Mouse (Mus musculus) lung, adult 2 months (tissue): Measurements from ENCODE around the gene Wbp1. TPM values are rescaled to one million over a fixed set of nuclear protein-coding genes. Genes with fewer than 3 reads are reported as not detected.
A peak's percentile ranks its signal among the peaks of the same experiment; 100 is the strongest.
"Not testable (repeated sequence)": the region's sequence is repeated elsewhere in the genome, so short reads cannot be mapped to it uniquely, and the experiment has no call there.

ENCODE experiments used
- DNase-seq: peaks from one replicate; pipeline ENCODE4 v3.0.0; 2022
- H3K4me1 ChIP-seq: fragments of 200-500 bp; 2 replicates; pipeline ENCODE4 v1.6.1; 2011; ENCODE audit warnings: low read length; ENCODE audit not compliant: control insufficient read depth, insufficient read depth
- H3K4me3 ChIP-seq: fragments of 200-500 bp; replicated peaks from 2 replicates; pipeline ENCODE3; 2011; ENCODE audit warnings: low read depth, mild to moderate bottlenecking, control low read depth, low read length; ENCODE audit errors: extremely low read depth
- CTCF ChIP-seq: fragments of 200-500 bp; IDR thresholded peaks from 2 replicates; pipeline ENCODE4 v1.5.1; 2011; ENCODE audit warnings: mild to moderate bottlenecking, low read length, control low read depth; ENCODE audit not compliant: insufficient read depth
- POLR2A ChIP-seq: fragments of 200-500 bp; IDR thresholded peaks from 2 replicates; pipeline ENCODE4 v1.6.1; 2011; ENCODE audit warnings: low read depth, mild to moderate bottlenecking, control low read depth, low read length, borderline replicate concordance; ENCODE audit errors: extremely low read depth
- WGBS: fragments of 180-500 bp; shearing (Covaris S2); methylation state at CpG from one replicate; pipeline ENCODE4 v1.1.7; 2018; 5-methylcytosine and 5-hydroxymethylcytosine counted together
- polyA plus RNA-seq: library from polyadenylated mRNA; depleted of rRNA; stranded (reverse); fragments of >200 nt; gene quantifications from 2 replicates; pipeline ENCODE4 v1.2.3, GENCODE M21; 2012; rRNA removed

Gene Wbp1
- 174 and 211 TPM in 2 replicates for polyA plus RNA-seq

DNA sequence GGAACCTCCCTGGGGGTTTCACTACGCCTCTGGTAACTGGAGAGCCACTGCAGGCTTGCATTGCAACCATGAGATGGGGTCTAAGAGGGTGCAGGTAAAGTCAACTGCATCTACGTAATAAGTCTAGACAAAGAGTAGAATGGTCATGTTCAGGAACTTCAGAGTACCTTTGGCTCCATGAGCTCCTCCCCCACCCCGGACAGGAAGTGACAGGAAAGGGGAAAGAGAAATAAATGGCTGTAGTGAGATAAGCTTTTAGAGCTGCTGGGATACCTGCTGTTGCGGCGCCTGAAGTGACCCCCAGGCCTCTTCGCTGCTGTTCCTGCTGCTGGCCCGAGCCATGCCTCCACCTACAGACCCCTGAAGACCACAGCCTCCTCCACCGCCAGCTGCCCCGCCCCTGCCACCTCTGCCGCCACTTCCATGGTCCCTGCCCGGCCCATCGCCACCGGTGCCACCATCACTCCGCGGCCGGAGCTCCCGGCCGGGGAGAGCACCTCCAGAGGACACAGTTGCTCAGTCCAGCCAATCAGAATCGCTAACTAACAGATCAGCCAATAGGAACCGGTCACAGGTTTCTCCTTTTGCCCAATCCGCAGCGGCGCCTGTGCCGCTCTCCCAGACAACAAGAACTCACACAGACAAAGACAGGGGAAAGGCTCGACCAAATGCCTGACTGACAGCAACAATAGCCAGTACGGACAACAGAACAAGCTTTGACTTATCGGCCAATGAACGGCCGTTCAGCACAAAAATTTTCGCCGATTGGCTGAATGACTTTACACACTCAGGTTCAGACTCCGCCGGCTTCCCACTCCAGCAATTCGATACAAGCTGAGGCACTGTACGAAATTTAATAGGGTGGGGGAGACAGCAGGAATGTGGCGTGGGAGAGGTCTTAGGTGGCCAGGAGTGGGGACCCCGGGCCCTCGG is at the start of gene Wbp1:
Gene Wbp1 (minus strand): TSS at position 630 of the 933 bp plus-strand sequence.
- peaks cover 11% of the 10 kb centered on the region for H3K4me1 ChIP-seq
- under 1% methylated on average over 37 of the region's 38 CpGs for WGBS
- DNase-seq: peak; percentile 90
- H3K4me3 ChIP-seq: peak within 1 kb of the TSS; percentile 70
- TF ChIP-seq POLR2A (peak; percentile 75; the same call in 1 of the 2 replicates), CTCF (no peak)

DNA sequence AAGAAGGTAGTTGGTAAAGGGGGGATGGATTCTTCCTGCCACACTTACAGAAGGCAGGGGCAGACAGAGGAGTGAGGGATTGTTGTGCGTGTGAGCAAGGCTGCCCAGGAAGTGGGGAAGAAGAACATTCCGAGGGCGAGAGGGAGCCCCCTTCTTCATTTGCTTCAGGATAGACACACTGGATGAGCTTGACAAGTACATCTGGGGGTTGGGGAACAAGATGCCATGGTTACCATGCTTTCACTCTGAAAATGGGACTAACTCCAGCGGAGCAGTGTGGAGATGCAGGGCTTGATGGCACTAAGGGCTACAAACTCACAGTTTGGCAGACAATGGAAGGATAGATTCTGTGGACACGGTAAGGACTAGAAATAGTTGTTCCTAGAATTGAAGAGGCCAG is 49.7 kb upstream of the Wbp1 start:
- Histone ChIP-seq H3K4me1 (peaks cover 5% of the 10 kb centered on the region; the same call in 1 of the 2 replicates), H3K4me3 (no peak overlapping the region)
- no peak for DNase-seq
- no peak for TF ChIP-seq CTCF
- TF ChIP-seq POLR2A: no peak
- 74% methylated on average over 5 of the region's 5 CpGs for WGBS

DNA sequence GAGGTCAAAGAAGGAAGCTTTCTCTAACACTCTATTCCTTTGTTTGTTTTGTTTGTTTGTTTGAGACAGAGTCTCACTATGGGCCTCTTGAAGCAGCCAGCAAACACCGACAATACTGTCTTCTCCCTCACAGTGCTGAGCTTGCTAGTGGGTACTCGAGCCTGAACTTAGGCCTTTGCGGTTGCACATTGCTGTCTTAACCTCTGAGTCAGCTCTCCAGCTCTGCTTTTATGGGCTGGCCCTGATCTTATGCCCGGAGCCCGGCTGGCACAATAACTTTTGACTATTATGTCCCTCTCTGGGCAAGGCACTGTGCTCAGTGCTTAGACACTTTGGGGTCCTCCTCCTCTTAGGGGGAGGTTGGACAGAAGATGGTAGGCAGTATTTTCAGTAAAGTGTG is 48.5 kb upstream of the Wbp1 start:
- Histone ChIP-seq H3K4me1 (peaks cover 5% of the 10 kb centered on the region; the same call in 1 of the 2 replicates), H3K4me3 (no peak overlapping the region)
- DNase-seq: no peak
- TF ChIP-seq POLR2A: no peak
- TF ChIP-seq CTCF: no peak
- WGBS: 45% methylated on average over 5 of the region's 5 CpGs

DNA sequence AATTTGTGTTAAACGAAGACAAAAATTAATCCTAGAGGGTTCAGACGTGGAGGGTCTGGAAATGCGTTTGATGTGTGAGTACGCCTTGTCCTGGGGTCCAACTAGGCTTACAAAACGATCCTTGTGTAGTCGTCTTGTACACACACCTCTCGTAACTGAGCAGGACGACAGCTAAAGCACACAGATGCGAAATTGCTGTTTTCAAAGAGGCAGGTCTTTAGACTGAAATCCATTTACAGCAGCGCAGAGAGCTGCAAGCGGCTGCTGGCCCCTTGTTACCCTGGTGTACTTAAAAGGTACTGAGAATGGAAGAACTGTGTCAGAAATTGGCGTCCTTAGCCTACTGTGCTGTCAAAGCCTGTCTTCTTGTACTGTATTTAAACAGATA is 44.9 kb upstream of the Wbp1 start:
- under 1% methylated on average over 12 of the region's 12 CpGs for WGBS
- DNase-seq: no peak
- TF ChIP-seq CTCF (no peak), POLR2A (no peak)
- Histone ChIP-seq H3K4me3 (peak overlapping the region; percentile 90), H3K4me1 (peaks cover 5% of the 10 kb centered on the region)

DNA sequence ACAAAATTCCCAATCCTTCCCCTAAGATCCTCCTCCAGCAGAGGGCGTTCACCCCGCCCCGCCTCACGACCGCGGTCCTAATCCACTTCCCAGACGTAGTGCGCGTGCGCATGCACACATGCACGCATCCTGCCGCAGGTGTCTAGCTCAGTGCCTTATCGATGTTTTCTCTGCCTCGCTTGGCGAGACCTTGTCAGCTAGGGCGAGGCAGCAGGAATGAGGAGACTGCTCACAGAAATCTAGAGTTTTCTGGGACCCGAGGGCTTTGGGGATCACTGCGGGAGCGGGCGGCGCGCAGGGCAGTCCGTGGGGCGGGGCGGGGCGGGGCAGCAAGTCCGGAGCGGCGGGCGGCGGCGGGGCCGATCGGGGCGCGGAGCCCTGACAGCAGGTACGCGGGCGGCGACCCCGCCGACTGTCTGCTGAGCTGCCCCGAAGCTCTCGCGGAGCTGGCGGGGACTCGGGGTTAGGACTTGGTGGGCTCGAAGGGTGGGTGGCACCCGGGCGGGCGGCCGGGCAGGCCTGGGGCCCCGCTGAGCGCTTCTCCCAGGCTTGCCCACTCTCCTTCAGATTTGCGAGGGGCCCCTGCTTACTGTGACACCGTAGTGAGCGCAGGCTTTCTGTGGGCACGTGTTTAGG is 44.4 kb upstream of the Wbp1 start, which contains the start of gene Dctn1:
Gene Dctn1 (plus strand): TSS at position 314 of the 636 bp plus-strand sequence.
- peak; percentile 95 for DNase-seq
- peak within 1 kb of the TSS; percentile 90 for H3K4me3 ChIP-seq
- TF ChIP-seq CTCF: peak; percentile 58
- peak; percentile 45; the same call in 1 of the 2 replicates for TF ChIP-seq POLR2A
- H3K4me1 ChIP-seq: peaks cover 5% of the 10 kb centered on the region
- WGBS: under 1% methylated on average over 56 of the region's 58 CpGs

DNA sequence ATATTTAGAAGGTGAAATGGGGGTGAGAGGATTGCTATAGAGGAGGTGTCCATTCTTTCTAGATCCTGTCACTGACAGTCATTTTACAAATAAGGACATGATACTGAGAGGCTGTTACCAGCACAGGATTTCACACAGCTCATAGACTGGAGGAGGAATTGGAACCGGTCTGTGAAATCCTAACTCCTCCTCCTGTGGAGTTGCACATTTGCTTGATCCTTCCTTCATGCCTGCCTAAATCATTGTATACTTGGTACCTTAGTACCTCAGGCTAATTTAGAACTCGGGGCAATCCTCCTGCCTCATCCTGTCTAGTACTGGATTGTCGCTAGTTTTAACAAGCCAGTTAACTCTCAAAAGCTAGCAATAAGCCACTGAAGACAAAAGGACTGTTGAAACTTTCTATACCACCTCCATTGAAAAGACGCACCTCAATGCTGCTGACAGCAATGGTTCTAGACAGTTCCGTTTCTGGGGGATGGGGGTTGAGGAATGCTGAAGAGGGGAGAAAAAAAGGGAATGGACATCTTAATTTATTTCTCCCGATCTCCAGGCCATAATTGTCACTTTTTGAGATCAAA is 43.8 kb upstream of the Wbp1 start:
- TF ChIP-seq CTCF (no peak), POLR2A (no peak)
- Histone ChIP-seq H3K4me3 (peak overlapping the region; percentile 76), H3K4me1 (peaks cover 5% of the 10 kb centered on the region)
- WGBS: 3% methylated on average over 6 of the region's 6 CpGs
- DNase-seq: no peak

DNA sequence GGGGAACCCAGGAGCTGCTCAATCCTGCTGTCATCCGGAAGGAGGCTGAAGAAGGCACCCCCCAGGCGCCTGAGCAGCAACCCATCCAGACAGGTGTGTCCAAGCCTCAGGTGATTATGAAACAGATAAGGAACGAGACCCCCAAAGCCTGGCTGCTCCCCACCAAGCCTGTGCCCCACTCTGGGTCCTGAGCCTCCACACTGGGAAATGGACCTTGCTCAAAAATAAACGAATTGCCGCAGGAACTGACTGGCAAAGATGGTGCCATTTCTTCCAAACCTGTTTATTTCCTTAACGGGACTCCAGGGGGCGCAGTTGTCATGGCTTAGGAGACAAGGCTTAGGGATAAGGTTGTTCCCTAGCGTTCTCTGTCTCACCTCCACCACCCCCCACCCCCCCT is 41.3 kb upstream of the Wbp1 start:
- WGBS: 1% methylated on average over 8 of the region's 8 CpGs
- TF ChIP-seq CTCF (peak; percentile 52), POLR2A (no peak)
- H3K4me1 ChIP-seq: peaks cover 3% of the 10 kb centered on the region
- DNase-seq: no peak
- peak overlapping the region; percentile 53 for H3K4me3 ChIP-seq

DNA sequence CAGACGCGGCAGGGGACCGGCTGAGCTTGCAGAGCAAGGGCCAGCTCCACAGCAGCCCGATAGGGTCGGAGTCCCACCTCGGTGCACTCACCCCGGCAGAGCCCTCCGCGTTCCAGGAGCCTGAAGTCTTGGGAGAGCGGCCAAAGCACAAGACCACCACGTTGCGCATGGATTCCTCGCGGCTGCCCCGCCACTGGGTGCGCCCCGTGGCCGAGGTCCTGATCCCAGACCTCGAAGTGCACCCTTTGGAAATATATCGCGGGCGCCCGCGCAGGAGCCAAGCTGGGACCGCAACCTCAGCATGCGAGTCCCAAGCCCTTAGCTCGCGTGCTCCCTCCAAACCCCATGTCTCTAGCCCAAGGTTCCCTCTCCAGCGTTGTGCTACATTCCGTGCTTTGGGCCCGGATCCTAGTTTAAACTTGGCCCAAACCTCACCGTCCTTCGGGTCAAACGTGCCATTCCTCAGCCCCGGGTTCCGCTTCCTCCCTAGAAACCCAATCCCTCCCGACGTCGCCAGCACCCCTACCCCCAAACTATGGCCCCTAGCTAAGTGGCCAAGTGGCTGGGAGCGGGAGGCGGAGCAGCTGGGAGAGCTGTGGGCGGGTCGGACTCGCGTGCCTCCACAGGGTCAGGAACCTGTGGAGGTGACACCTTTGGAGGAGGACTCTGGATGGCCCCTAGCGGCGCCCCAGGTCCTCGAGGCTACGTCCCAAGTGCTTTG is 40.7 kb upstream of the Wbp1 start:
- WGBS: 3% methylated on average over 49 of the region's 49 CpGs
- peaks cover 1% of the 10 kb centered on the region; the same call in 1 of the 2 replicates for H3K4me1 ChIP-seq
- peak; percentile 69 for DNase-seq
- TF ChIP-seq POLR2A (no peak), CTCF (no peak)
- peak overlapping the region; percentile 53 for H3K4me3 ChIP-seq

DNA sequence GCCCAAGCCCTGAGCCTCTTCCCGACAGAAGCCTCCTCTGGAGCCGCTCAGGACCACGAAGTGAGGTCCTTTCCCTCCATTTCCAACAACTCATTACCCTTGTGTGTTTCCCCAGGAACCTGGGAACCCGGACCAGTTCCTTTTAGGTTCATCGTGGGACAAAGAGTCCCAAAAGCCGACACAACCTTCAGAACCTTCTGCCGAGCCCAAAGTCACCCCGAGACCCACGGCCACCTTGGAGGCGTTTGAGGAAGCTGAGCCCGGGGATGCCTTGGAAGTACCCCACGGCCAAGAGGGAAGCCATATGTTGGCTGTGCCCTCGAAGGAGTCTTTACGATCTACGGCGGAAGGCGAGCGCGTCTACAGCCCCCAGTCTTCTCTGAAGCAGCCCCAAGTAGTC is 40.1 kb upstream of the Wbp1 start:
- no peak for TF ChIP-seq CTCF
- no peak for TF ChIP-seq POLR2A
- H3K4me3 ChIP-seq: no peak overlapping the region
- 17% methylated on average over 19 of the region's 19 CpGs for WGBS
- DNase-seq: no peak
- no peaks in the 10 kb centered on the region; the same call in 1 of the 2 replicates for H3K4me1 ChIP-seq

DNA sequence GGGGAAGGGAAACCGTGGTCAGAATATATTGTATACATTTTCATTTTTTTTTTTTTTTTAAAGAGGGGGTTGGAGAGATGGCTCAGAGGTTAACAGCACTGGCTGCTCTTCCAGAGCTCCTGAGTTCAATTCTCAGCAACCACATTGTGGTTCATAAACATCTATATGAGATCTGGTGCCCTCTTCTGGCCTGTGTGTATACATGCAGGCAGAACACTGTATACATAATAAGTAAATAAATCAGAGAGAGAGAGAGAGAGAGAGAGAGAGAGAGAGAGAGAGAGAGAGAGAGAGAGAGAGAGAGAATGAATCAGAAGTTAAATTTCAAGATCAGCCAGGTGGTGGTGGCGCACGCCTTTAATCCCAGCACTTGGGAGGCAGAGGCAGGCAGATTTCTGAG is 38.1 kb upstream of the Wbp1 start:
- WGBS: 14% methylated on average over 3 of the region's 3 CpGs

More for the DNA sequence above, 38.1 kb upstream of the Wbp1 start:
- H3K4me1 ChIP-seq, DNase-seq, H3K4me3 ChIP-seq: not testable (repeated sequence)
